Mouse (Mus musculus) G1E-ER4 (cell line): ENCODE data around the gene Fkbp15. TPM values are rescaled to one million over a fixed set of nuclear protein-coding genes. Genes with fewer than 3 reads are reported as not detected.

Source experiments
- GATA1 ChIP-seq: IDR thresholded peaks from one replicate; pipeline ENCODE4 v1.8.0; 2012; ENCODE audit warnings: low read length, inconsistent platforms
- polyA plus RNA-seq: library from polyadenylated mRNA; stranded (reverse); fragments of >175 nt; gene quantifications from 2 replicates; pipeline ENCODE4 v1.2.3, GENCODE M21; 2012

Fkbp15 gene
- polyA plus RNA-seq, 1 experiment = 15.9 TPM

DNA sequence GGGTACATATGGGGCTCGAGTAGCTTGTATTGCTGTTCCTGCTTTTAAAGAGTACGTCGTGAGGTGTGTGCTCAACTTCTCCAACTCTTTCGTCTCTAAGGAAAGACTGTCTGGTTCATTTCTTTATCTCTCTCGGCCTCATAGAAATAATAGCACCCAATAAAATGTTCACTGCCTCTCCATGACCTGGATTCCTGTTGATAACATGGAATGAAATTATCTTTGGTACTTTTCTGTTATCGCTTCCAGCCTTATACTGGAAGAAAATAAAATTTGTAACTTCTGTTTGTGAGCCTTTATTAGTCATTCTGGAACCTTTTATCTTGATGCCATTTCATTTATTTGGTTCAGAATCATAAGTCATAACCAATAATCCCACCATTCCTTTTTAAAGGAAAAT is 22.9 kb upstream of the Fkbp15 start:
- peak; percentile 55 for TF ChIP-seq GATA1

DNA sequence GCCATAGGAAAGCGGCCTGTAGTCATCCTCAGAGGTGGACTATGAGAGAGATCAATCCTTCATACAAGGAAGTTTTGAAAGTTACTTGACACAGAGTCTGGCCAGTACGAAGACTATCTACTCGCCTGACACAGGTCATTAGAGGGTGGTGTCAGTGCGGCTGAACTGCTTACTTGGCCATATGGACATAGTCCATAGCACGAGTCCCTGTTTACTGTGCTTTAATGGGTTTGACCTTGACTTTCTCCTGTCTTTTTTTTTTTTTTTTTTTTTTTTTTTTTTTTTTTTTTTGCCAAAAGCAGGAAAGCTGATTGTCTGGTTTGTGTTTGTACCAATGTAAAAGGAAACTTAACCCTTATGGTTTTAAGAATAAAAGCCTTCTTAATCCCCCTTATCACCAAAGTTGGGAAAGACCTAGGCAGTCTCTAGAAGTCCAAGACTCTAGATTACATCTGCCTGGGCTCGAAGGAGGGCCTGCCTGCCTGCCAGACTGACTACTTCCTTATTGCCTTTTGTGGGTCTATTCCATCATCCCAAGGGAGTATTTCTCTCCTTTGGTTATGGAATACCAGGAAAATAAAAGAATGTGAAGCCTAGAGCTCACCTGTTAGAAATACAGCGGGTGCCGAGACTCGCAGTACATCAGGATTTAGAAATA is 19.5 kb upstream of the Fkbp15 start:
- no peak for TF ChIP-seq GATA1

DNA sequence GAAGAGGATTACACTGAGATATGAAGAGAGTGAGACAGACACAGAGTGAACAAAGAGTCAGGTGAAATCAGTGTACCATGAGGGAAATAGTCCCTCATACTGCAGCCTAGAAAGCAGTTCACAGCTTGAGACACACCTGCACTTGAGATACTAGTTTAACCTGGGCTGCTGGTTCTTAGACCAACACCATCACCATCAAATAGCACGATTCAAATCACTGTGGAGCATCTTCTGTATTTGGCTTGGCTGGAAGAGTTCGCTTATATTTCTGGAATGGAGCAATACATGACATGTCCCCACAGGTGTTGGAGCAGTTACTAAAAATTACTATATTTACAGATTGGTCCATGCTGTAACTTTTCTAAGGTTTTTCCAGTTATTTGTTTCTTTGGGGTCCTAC is 15.8 kb upstream of the Fkbp15 start:
- TF ChIP-seq GATA1 = no peak

DNA sequence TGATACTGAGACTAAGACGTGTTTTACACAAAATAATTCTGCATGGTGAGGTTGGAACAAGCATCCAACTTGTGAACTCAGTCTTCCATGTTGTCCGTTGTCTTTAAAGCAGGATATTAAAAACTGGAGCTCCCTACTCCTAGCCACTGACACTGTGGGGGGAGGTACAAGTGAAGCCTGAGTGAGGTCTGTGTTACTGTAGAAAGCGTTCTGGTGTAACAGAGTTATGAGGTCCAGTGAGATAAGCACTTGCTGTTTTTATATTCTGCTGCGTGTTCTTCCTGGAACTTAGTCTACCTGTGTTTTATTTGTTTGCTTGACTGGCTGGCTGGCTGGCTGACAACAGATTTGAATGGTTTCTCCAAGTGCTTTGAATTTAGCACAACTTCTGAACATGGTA is 14.0 kb upstream of the Fkbp15 start:
- no peak for TF ChIP-seq GATA1

DNA sequence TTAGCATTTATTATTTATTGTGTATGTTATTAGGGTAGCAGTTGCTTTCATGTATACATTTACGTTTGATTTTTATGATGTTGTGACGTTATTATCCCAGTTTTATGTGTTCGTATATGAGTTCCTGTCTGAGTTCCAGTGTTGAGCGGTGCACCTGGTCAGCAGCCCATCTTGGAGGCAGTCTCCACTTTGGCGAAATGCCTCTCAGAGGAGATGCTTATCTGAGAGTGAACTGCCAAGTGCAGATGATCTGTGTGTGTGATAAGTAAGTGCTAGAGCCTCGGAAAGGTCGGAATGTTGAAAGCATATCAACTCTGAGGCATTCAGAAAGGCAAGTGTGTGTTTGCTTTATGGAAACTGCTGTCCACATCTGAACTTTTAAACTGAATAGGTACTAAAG is 13.3 kb upstream of the Fkbp15 start:
- no peak for TF ChIP-seq GATA1

DNA sequence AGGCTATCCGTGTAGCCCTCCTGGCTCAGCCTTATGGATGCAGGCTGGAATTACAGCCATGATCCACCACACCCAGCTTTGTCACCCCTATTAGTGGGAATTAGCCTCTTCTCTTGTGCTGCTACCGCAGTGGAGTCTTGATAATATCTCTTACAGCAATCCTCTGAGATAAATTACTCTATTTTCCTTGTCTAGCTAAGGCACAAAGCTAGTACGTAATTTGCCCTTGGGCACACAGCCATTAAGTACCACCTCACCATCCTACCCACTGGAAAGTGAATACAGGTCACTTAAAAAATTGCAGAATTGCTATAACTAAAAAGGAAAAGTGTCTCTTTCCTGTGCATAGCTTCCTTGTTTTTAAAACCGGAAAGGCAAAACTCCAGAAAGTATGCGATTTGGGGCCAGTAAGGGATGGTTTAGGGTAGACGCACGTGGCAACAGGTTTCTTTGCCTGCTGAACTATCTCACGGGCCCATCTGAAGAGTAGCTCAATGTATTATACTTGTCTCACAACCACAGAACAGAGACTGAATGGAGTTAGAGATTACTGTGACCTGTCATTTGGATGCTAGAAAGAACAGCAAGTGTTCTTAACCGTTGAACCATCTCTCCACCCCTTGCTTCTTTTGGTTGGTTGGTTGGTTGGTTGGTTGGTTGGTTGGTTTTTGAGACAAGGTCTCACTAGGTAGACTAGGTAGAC is 12.6 kb upstream of the Fkbp15 start:
- peak; percentile 46 for TF ChIP-seq GATA1

DNA sequence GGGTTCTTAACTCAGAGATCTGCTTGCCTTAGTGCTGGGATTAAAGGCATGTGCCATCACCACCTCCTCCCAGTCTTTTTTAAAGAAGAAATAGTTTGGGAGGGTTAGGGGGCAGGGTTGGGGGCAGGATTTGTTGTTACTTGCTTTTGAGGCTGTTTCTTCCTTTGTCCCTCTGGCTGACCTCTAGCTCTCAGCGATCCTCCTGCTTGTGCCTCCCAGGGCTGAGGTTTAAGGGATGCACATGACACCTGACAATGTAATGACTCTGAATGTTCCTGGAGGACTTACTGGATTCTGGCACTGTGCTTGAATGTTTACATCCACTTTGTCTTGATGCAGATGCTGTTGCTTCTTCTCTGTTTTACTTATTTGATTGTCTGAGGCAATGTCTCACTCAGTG is 12.1 kb upstream of the Fkbp15 start:
- no peak for TF ChIP-seq GATA1

DNA sequence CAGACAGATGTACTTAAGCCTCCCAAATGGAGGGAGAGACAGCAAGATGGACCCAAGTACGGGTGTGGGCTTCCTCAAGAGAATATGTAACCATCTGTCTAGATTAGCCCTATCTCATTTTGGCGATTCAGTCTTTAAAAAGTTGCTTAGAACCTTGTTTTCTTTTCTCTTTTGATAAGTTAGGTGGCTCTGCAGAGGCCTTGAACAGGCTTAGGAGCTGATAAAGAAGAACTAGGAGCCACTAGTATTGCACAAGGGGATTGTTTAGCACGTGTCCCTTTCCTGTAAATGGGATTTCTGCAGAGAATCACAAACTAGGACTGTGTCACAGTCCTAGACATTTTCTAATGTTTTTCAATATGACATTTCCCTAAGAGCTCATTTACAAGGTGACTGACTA is 8.7 kb upstream of the Fkbp15 start:
- peak; percentile 14 for TF ChIP-seq GATA1

DNA sequence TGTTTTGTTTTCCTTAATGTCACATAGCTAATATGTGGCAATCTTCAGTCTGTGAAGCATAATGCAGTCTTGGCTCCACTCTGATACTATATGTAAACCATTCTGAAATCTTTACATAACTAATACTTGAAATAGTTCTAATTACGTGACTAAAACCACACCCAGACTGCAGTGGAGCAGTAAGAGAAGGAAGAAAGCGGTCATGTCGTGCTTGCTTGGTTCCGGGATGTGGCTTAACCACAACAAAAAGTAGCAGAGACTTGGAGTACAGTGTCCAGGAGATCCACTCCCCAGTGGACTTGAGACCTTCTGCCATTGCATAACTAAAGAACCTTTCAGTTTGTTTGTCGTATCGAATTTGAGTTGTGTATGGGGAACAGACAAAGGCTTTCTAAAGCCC is 7.2 kb upstream of the Fkbp15 start:
- TF ChIP-seq GATA1 = no peak

DNA sequence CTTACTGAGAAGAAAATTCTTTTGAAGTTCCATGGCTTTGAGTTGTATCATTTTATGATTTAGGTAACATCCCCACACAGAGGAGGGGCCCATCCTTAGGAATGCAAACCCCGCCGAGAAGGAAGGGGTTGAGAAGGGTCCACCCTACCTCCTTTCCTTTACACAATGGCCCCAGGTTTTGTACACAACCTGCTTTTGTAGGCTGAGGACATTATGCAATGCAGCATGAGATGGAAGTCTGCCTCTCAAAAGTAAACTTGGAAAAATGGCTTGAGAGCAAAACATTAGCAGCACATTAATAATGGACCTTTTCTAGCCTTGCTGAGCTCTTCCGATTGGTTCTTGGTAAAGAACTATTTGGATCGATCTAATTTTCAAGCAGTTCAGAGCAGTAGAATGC is 5.9 kb upstream of the Fkbp15 start:
- no peak for TF ChIP-seq GATA1

DNA sequence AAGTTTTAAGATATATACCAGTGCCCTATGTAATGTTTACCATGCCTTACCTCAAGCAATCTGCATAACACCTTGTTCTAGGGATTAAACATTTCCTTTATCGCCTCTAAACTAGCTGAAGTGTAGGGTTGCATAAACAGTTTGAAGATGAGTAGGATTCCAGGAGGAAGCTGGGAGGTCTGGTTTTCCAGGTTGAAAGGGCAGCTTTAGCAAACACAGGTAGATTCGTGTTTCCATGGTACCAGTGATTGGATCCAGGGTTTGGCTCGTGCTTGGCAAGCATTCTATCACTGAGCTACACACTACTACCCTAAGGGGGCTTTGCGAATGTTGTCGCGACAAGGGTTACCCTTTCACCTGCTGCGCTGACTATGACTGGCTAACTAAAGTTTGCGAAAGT is 4.0 kb upstream of the Fkbp15 start:
- no peak for TF ChIP-seq GATA1

DNA sequence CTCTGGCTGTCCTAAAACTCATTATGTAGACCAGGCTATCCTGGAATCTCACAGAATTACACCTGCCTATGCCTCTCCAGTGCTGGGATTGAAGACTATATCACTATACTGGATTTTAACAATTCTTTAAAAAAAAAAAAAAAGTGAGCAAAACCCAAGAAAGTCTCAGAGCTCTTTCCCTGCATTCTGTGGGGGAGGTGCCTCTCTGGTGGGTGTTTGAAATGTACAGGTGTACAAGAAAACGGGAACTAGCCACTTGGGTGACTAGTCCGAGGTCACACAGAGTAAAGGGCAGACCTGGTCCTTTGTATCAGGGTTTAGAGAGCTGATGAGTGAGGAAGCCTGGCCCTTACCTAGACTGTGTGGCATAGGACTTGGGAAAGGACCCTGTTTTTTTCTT is 2.1 kb upstream of the Fkbp15 start:
- TF ChIP-seq GATA1 = no peak

DNA sequence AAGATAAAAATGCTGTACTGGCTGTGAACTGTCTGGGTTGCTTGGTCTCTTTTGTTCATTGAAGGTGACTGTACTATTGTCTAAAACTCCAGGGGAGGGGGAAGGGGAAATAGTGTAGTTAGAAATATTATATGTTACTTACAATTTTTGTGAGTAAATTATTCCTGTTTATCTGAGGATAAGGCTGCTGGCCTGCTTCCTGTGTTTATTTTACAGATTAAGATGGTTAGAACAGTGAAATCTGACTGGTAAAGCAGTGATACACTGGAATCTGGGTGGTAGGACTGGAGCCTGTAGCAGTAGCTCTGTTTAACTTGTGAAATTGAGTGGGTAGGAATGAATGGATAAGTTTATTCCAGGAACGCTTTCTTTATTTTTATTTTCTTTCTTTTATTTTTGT is 1.6 kb upstream of the Fkbp15 start:
- no peak for TF ChIP-seq GATA1

DNA sequence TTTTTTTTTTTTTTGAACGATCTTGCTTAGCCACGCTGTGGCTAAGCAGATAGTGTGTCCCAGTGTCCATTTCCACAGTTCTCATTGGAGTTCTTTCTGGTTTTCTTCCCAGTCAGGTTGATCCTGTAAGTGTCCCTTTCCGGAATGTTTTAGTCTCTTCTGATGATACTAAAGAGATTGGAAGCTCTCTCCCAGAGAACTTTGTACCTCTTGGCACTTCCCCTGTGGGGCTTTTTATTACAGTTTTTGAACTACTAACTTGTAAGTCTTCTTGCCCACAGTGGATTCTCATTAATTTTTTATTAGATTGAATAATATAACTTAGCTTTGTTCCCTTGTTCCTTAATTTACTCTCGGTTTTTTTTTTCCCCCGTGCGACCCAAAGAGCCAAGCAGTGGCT is 1.2 kb upstream of the Fkbp15 start:
- TF ChIP-seq GATA1 = no peak

DNA sequence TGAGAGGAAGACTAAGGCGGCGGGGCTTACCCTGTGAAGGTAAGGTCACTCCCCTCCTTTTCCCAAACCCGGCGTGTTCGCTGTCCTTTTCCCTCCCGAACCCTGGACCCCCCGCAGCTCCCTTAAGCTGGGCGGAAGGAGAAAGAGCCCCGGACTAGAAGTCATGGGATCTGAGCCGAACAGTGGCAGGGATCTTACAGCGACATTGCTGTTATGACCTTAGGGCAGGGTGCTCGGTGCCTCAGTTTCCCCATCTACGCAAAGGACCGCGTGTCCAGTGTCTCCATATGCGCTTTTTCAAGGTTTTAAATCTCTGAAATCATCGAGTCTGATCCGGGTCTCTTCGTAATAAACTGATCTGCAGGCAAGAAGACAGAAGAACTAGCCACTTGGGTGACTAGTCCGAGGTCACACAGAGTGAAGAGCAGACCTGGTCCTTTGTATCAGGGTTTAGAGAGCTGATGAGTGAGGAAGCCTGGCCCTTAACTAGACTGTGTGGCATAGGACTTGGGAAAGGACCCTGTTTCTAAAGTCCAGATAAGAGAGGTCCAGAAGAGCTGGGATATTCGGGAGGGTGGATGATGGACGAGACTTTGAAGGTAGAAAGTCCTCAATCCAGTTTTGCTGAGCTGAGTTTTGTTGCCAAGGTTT is 582 bp upstream of the Fkbp15 start:
- TF ChIP-seq GATA1 = no peak

DNA sequence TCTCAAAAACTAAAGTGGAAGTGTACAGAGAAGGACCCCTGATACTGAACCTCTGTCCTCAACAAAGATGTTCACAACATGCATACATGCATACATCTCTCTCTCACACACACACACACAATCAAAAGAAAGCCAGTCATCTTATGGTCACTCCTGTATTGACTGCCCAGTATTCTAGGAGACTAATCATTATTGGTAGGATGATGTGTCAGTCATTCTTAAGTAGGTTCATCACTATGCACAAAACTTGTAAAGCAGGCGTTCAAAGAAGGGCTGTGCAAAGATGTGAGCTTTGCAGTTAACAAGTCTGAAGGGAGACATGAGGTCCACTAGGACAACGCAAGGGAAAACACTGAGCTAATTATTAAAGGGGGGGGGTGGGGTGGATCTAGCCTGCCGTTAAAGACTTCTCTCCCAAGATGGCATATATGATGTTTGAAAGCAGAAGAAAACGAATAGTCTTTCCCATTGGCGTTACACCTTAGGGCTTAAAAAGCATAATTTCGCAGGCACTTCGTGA is 1.0 kb downstream of the Fkbp15 start:
- TF ChIP-seq GATA1 = no peak
